Mouse (Mus musculus) intestine, postnatal 0 days (tissue): Measurements from ENCODE around the gene Ift22. TPM values are rescaled to one million over a fixed set of nuclear protein-coding genes. Genes with fewer than 3 reads are reported as not detected.
"Not testable (repeated sequence)": the region's sequence is repeated elsewhere in the genome, so short reads cannot be mapped to it uniquely, and the experiment has no call there.

Source experiments
- ATAC-seq: fragments of 200-750 bp; cut with Nextera tagmentation; 2 replicates; pipeline ENCODE4 v1.8.0; 2017; ENCODE audit warnings: mild to moderate bottlenecking, moderate TSS enrichment, moderate library complexity
- H3K27ac ChIP-seq: fragments of 300-500 bp; sonication (generic); 2 replicates; pipeline ENCODE4 v1.5.1; 2014; ENCODE audit warnings: mild to moderate bottlenecking, low read depth, low read length, moderate library complexity
- H3K27me3 ChIP-seq: fragments of 300-500 bp; sonication (generic); replicated peaks from 2 replicates; pipeline ENCODE4 v1.6.1; 2014; ENCODE audit warnings: low read length, mixed read lengths; ENCODE audit not compliant: control insufficient read depth, insufficient read depth
- H3K36me3 ChIP-seq: fragments of 300-500 bp; sonication (generic); 2 replicates; pipeline ENCODE4 v1.6.1; 2014; ENCODE audit warnings: mild to moderate bottlenecking, moderate library complexity; ENCODE audit not compliant: control insufficient read depth, insufficient read depth
- H3K4me1 ChIP-seq: fragments of 300-500 bp; sonication (generic); replicated peaks from 2 replicates; pipeline ENCODE4 v1.6.1; 2014; ENCODE audit warnings: antibody characterized with exemption, low read length, mixed read lengths; ENCODE audit not compliant: control insufficient read depth, insufficient read depth
- H3K4me2 ChIP-seq: fragments of 300-500 bp; sonication (generic); replicated peaks from 2 replicates; pipeline ENCODE4 v1.6.1; 2014; ENCODE audit warnings: low read depth, mild to moderate bottlenecking, moderate library complexity
- H3K4me3 ChIP-seq: fragments of 300-500 bp; sonication (generic); 2 replicates; pipeline ENCODE4 v1.5.1; 2014; ENCODE audit warnings: low read depth, low read length
- H3K9ac ChIP-seq: fragments of 300-500 bp; sonication (generic); 2 replicates; pipeline ENCODE4 v1.6.1; 2014; ENCODE audit warnings: mild to moderate bottlenecking, low read depth, low read length
- H3K9me3 ChIP-seq: fragments of 300-500 bp; sonication (generic); 2 replicates; pipeline ENCODE4 v1.6.1; 2016; ENCODE audit warnings: mixed run types; ENCODE audit not compliant: control insufficient read depth
- CTCF ChIP-seq: sonication (generic); IDR thresholded peaks from 2 replicates; pipeline ENCODE4 v1.5.1; 2016; ENCODE audit warnings: low read depth, mild to moderate bottlenecking, control low read depth, antibody characterized with exemption, moderate library complexity
- WGBS: fragments of 180-500 bp; shearing (Covaris S2); extraction: QIAGEN DNeasy Blood & Tissue Kit; methylation state at CpG from one replicate; pipeline ENCODE4 v1.1.7; 2014; 5-methylcytosine and 5-hydroxymethylcytosine counted together
- polyA plus RNA-seq: library from polyadenylated mRNA; unstranded; fragments of >200 nt; fragmentation: Nextera tagmentation; extraction: Ambion mirVana; gene quantifications from 2 replicates; pipeline ENCODE4 v1.2.1, GENCODE M21; 2015

Gene Ift22
- polyA plus RNA-seq, 1 experiment from 2014 or later = 25.2 TPM

GRCm38 (mm10) chr5:136942781-136943180, 34.8 kb downstream of the Ift22 start:
- no peaks in the 10 kb centered on the region for H3K4me1 ChIP-seq
- no peak for ATAC-seq
- WGBS = 54% methylated on average over 3 of the region's 3 CpGs
- H3K36me3 ChIP-seq = no peaks in the 10 kb centered on the region
- H3K4me2 ChIP-seq = no peak overlapping the region
- H3K9me3 ChIP-seq = no peaks in the 10 kb centered on the region
- no peak overlapping the region for H3K9ac ChIP-seq
- no peak for TF ChIP-seq CTCF
- H3K27me3 ChIP-seq = no peaks in the 10 kb centered on the region
- no peak overlapping the region for H3K4me3 ChIP-seq
- H3K27ac ChIP-seq = no peak overlapping the region

GRCm38 (mm10) chr5:136943382-136943781, 35.4 kb downstream of the Ift22 start:
- H3K4me2 ChIP-seq = no peak overlapping the region
- H3K4me3 ChIP-seq = no peak overlapping the region
- H3K9ac ChIP-seq = no peak overlapping the region
- no peak for TF ChIP-seq CTCF
- H3K27me3 ChIP-seq = no peaks in the 10 kb centered on the region
- H3K36me3 ChIP-seq = no peaks in the 10 kb centered on the region
- H3K9me3 ChIP-seq = no peaks in the 10 kb centered on the region
- WGBS = 79% methylated on average over 2 of the region's 2 CpGs
- no peak overlapping the region for H3K27ac ChIP-seq
- no peak for ATAC-seq
- H3K4me1 ChIP-seq = no peaks in the 10 kb centered on the region

- no peak for ATAC-seq
- H3K4me1 ChIP-seq = no peaks in the 10 kb centered on the region
- no peak overlapping the region for H3K4me2 ChIP-seq
- no peak overlapping the region for H3K9ac ChIP-seq
- no peaks in the 10 kb centered on the region for H3K27me3 ChIP-seq
- WGBS = 83% methylated on average over 12 of the region's 12 CpGs
- no peak for TF ChIP-seq CTCF
- no peaks in the 10 kb centered on the region for H3K36me3 ChIP-seq
- no peak overlapping the region for H3K4me3 ChIP-seq
- no peaks in the 10 kb centered on the region for H3K9me3 ChIP-seq
- H3K27ac ChIP-seq = no peak overlapping the region
Measured at GRCm38 (mm10) chr5:136945084-136945483, 37.1 kb downstream of the Ift22 start.

- ATAC-seq = no peak
- Histone ChIP-seq H3K4me1 (no peaks in the 10 kb centered on the region), H3K9me3 (no peaks in the 10 kb centered on the region), H3K27me3 (no peaks in the 10 kb centered on the region), H3K4me3 (no peak overlapping the region), H3K4me2 (no peak overlapping the region), H3K27ac (no peak overlapping the region), H3K36me3 (no peaks in the 10 kb centered on the region), H3K9ac (no peak overlapping the region)
- no peak for TF ChIP-seq CTCF
Measured at GRCm38 (mm10) chr5:136947874-136948273, 39.9 kb downstream of the Ift22 start.

GRCm38 (mm10) chr5:136949551-136950336, 41.8 kb downstream of the Ift22 start:
- H3K4me3 ChIP-seq, H3K4me2 ChIP-seq, ATAC-seq, H3K9me3 ChIP-seq, H3K9ac ChIP-seq, H3K36me3 ChIP-seq, H3K27me3 ChIP-seq, H3K27ac ChIP-seq, H3K4me1 ChIP-seq: not testable (repeated sequence)
- 79% methylated on average over 14 of the region's 14 CpGs for WGBS

- Histone ChIP-seq H3K4me2 (no peak overlapping the region), H3K27ac (no peak overlapping the region), H3K27me3 (no peaks in the 10 kb centered on the region), H3K9ac (no peak overlapping the region), H3K36me3 (no peaks in the 10 kb centered on the region), H3K9me3 (no peaks in the 10 kb centered on the region), H3K4me3 (no peak overlapping the region), H3K4me1 (0 out of 2 replicates have a peak, but pooled peaks cover 2% of the 10 kb centered on the region)
- 90% methylated on average over 6 of the region's 6 CpGs for WGBS
- no peak for ATAC-seq
- TF ChIP-seq CTCF = no peak
Measured at GRCm38 (mm10) chr5:136950521-136950920, 42.6 kb downstream of the Ift22 start.

- Histone ChIP-seq H3K4me2 (no peak overlapping the region), H3K27me3 (no peaks in the 10 kb centered on the region), H3K9me3 (no peaks in the 10 kb centered on the region), H3K36me3 (no peaks in the 10 kb centered on the region), H3K4me3 (no peak overlapping the region), H3K4me1 (0 out of 2 replicates have a peak, but pooled peaks cover 5% of the 10 kb centered on the region), H3K27ac (no peak overlapping the region), H3K9ac (no peak overlapping the region)
- 64% methylated on average over 4 of the region's 4 CpGs for WGBS
- no peak for ATAC-seq
- no peak for TF ChIP-seq CTCF
Measured at GRCm38 (mm10) chr5:136952153-136952552, 44.2 kb downstream of the Ift22 start.
